Mouse (Mus musculus) heart, embryonic 13.5 days (tissue): ENCODE results near the gene Glb1l. TPM values are rescaled to one million over a fixed set of nuclear protein-coding genes. Genes with fewer than 3 reads are reported as not detected.

ENCODE experiments used
- ATAC-seq: fragments of 200-750 bp; cut with Nextera tagmentation; 2 replicates; pipeline ENCODE4 v1.8.0; 2017; ENCODE audit warnings: moderate TSS enrichment; ENCODE audit not compliant: insufficient number of reproducible peaks, low FRiP score, low TSS enrichment; ENCODE audit errors: extremely low read depth
- H3K27ac ChIP-seq: fragments of 300-500 bp; sonication (generic); replicated peaks from 2 replicates; pipeline ENCODE4 v1.5.1; 2015; ENCODE audit warnings: moderate library complexity, mild to moderate bottlenecking, inconsistent platforms
- H3K27me3 ChIP-seq: fragments of 300-500 bp; sonication (generic); replicated peaks from 2 replicates; pipeline ENCODE4 v1.6.1; 2015; ENCODE audit warnings: mild to moderate bottlenecking, inconsistent platforms
- H3K36me3 ChIP-seq: fragments of 300-500 bp; sonication (generic); 2 replicates; pipeline ENCODE4 v1.6.1; 2015; ENCODE audit warnings: mild to moderate bottlenecking, inconsistent platforms
- H3K4me1 ChIP-seq: fragments of 300-500 bp; sonication (generic); 2 replicates; pipeline ENCODE4 v1.6.1; 2015; ENCODE audit warnings: inconsistent platforms
- H3K4me2 ChIP-seq: fragments of 300-500 bp; sonication (generic); 2 replicates; pipeline ENCODE4 v1.6.1; 2015; ENCODE audit warnings: inconsistent platforms, mild to moderate bottlenecking, moderate library complexity
- H3K4me3 ChIP-seq: fragments of 300-500 bp; sonication (generic); 2 replicates; pipeline ENCODE4 v1.5.1; 2015; ENCODE audit warnings: moderate library complexity, mild to moderate bottlenecking, inconsistent platforms
- H3K9ac ChIP-seq: fragments of 300-500 bp; sonication (generic); 2 replicates; pipeline ENCODE4 v1.6.1; 2015; ENCODE audit warnings: inconsistent platforms, mild to moderate bottlenecking, moderate library complexity
- H3K9me3 ChIP-seq: fragments of 300-500 bp; sonication (generic); 2 replicates; pipeline ENCODE4 v1.6.1; 2016; ENCODE audit warnings: inconsistent platforms
- WGBS: fragments of 180-500 bp; shearing (Covaris S2); methylation state at CpG from one replicate; pipeline ENCODE4 v1.1.7; 2015; ENCODE audit warnings: mixed read lengths; 5-methylcytosine and 5-hydroxymethylcytosine counted together
- polyA plus RNA-seq: library from polyadenylated mRNA; unstranded; fragments of >200 nt; fragmentation: Nextera tagmentation; extraction: Ambion mirVana; gene quantifications from 2 replicates; pipeline ENCODE4 v1.2.1, GENCODE M21; 2015

Glb1l gene
- polyA plus RNA-seq, 1 experiment from 2014 or later, result 8.2 TPM

GRCm38 (mm10) chr1:75191622-75192402 lies 18.8 kb downstream of the Glb1l start, which contains the start of the genes Ankzf1 and Atg9a:
TSS of gene Ankzf1 (plus strand) at chr1:75192151.
TSS of gene Atg9a (minus strand) at chr1:75192196.
- H3K4me1 ChIP-seq, result peaks cover 27% of the 10 kb centered on the region
- H3K4me3 ChIP-seq, result peak within 1 kb of the TSS; percentile 70
- peaks cover 52% of the 10 kb centered on the region for H3K36me3 ChIP-seq
- under 1% methylated on average over 55 of the region's 56 CpGs for WGBS
- peak; percentile 98 for ATAC-seq
- H3K4me2 ChIP-seq, result peak within 1 kb of the TSS; percentile 94
- H3K27me3 ChIP-seq, result no peaks in the 10 kb centered on the region
- H3K9ac ChIP-seq, result peak within 1 kb of the TSS; percentile 94
- H3K27ac ChIP-seq, result peak within 1 kb of the TSS; percentile 96
- H3K9me3 ChIP-seq, result no peaks in the 10 kb centered on the region

DNA sequence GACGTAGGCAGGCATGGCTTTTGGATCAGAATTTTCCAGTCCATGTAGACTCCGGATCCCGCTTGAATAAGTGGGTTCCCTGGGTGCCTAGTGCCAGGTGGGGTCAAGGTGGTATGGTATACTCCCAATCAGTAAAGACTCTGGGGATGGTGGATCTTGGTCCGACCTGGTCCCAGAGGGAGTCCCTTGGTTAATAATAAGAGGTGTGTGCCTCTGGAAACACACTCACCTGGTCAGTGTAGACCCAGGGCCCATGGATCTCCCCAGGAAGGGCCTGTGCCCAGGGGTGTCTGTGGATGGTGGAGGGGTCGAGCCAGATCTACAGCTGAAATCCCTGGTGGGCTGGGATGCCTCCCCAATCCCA lies 19.4 kb downstream of the Glb1l start:
- peak overlapping the region; percentile 94 for H3K4me2 ChIP-seq
- H3K27ac ChIP-seq, result peak overlapping the region; percentile 75
- H3K36me3 ChIP-seq, result peaks cover 52% of the 10 kb centered on the region
- 41% methylated on average over 5 of the region's 5 CpGs for WGBS
- peaks cover 27% of the 10 kb centered on the region for H3K4me1 ChIP-seq
- peak overlapping the region; percentile 70 for H3K4me3 ChIP-seq
- H3K27me3 ChIP-seq, result no peaks in the 10 kb centered on the region
- peak; percentile 9; the same call in 1 of the 2 replicates for ATAC-seq
- H3K9me3 ChIP-seq, result no peaks in the 10 kb centered on the region
- peak overlapping the region; percentile 94 for H3K9ac ChIP-seq

GRCm38 (mm10) chr1:75190577-75190976 lies 20.0 kb downstream of the Glb1l start:
- Histone ChIP-seq H3K36me3 (peaks cover 52% of the 10 kb centered on the region), H3K27me3 (no peaks in the 10 kb centered on the region), H3K27ac (0 out of 2 replicates have a peak overlapping the region, but pooled peaks have one; percentile 75), H3K9me3 (no peaks in the 10 kb centered on the region), H3K4me3 (peak overlapping the region; percentile 70), H3K4me2 (peak overlapping the region; percentile 94), H3K4me1 (peaks cover 27% of the 10 kb centered on the region), H3K9ac (peak overlapping the region; percentile 94; the same call in 1 of the 2 replicates)
- ATAC-seq, result no peak
- WGBS, result 33% methylated on average over 2 of the region's 2 CpGs

- 76% methylated on average over 2 of the region's 2 CpGs for WGBS
- H3K27me3 ChIP-seq, result no peaks in the 10 kb centered on the region
- no peaks in the 10 kb centered on the region for H3K9me3 ChIP-seq
- H3K27ac ChIP-seq, result no peak overlapping the region
- H3K4me1 ChIP-seq, result peaks cover 18% of the 10 kb centered on the region
- no peak for ATAC-seq
- H3K9ac ChIP-seq, result no peak overlapping the region
- H3K4me2 ChIP-seq, result no peak overlapping the region
- no peak overlapping the region for H3K4me3 ChIP-seq
- H3K36me3 ChIP-seq, result peaks cover 67% of the 10 kb centered on the region
Measured at GRCm38 (mm10) chr1:75187914-75188483, 22.6 kb downstream of the Glb1l start.

DNA sequence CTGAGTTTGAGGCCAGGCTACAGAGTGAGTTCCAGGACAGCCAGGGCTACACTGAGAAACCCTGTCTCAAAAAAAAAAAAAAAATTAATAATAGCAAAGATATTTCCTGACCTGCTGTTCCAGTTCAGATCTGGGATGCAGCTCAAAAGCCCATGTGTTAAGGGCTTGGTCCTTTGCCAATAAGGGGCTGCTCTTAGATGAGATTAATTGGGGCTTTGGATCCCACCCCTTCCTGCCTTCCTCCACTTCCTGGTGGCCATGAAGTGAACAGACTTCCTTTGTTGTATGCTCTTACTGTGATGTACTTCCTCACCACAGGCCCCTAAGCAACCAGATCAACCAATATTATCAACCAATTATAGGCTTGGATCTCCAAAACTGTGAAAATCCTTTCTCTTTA lies 23.5 kb downstream of the Glb1l start:
- Histone ChIP-seq H3K27me3 (no peaks in the 10 kb centered on the region), H3K4me3 (no peak overlapping the region), H3K9ac (no peak overlapping the region), H3K27ac (no peak overlapping the region), H3K36me3 (peaks cover 75% of the 10 kb centered on the region), H3K9me3 (no peaks in the 10 kb centered on the region), H3K4me2 (no peak overlapping the region), H3K4me1 (peaks cover 15% of the 10 kb centered on the region)
- ATAC-seq, result no peak

DNA sequence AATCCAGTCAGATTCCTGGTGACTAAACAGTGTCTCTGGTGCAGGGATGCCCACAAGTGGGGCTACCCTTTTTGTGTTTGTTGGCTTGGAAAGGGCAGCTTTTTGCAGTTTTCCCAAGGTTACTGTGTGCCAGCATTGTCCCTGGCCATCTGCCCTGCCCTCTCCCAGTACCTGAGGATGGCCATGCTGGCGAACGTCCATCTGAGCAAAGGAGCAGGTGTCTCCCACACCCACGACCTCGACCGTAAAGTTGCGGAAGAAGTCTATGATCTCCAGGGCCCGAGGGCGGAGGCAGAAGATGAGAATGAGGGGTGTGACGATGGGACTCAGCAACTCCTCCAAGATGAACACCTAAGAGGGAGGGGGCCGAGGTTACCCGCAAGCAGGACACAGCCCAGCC lies 25.1 kb downstream of the Glb1l start:
- H3K9ac ChIP-seq, result no peak overlapping the region
- H3K36me3 ChIP-seq, result peaks cover 88% of the 10 kb centered on the region
- no peak for ATAC-seq
- no peaks in the 10 kb centered on the region for H3K27me3 ChIP-seq
- H3K4me1 ChIP-seq, result peaks cover 12% of the 10 kb centered on the region
- H3K4me3 ChIP-seq, result no peak overlapping the region
- H3K27ac ChIP-seq, result no peak overlapping the region
- WGBS, result 93% methylated on average over 11 of the region's 11 CpGs
- no peak overlapping the region for H3K4me2 ChIP-seq
- H3K9me3 ChIP-seq, result no peaks in the 10 kb centered on the region

GRCm38 (mm10) chr1:75182160-75182559 lies 28.5 kb downstream of the Glb1l start:
- no peak for ATAC-seq
- Histone ChIP-seq H3K27me3 (no peaks in the 10 kb centered on the region), H3K9ac (no peak overlapping the region), H3K9me3 (no peaks in the 10 kb centered on the region), H3K27ac (no peak overlapping the region), H3K4me3 (no peak overlapping the region), H3K36me3 (peaks cover 70% of the 10 kb centered on the region), H3K4me2 (no peak overlapping the region), H3K4me1 (peaks cover 21% of the 10 kb centered on the region)
- 73% methylated on average over 4 of the region's 4 CpGs for WGBS

GRCm38 (mm10) chr1:75181377-75181870 lies 29.2 kb downstream of the Glb1l start:
- Histone ChIP-seq H3K4me3 (no peak overlapping the region), H3K27ac (no peak overlapping the region), H3K27me3 (no peaks in the 10 kb centered on the region), H3K4me2 (no peak overlapping the region), H3K36me3 (peaks cover 70% of the 10 kb centered on the region), H3K9me3 (no peaks in the 10 kb centered on the region), H3K9ac (no peak overlapping the region), H3K4me1 (peaks cover 21% of the 10 kb centered on the region)
- 87% methylated on average over 4 of the region's 4 CpGs for WGBS
- ATAC-seq, result no peak

DNA sequence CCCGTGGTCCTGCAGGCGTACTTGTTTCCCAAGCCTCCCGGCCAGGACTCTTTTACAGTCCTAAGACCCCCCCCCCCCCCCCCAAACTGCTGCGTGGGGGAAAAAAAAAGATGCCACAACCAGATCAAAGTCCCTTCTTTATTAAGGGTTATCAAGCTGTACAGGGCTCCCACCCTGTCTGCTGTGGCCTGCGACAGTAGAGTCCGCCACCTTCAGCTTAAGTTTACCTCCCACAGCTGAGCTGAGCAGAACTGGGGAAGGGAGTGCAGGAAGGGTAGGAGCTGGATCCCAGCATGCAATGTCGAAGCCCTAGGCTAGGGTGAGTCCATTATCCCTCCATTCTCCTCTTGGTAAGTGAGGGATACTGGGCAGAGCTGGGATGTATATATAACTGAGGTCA lies 29.9 kb downstream of the Glb1l start:
- Histone ChIP-seq H3K27ac (0 out of 2 replicates have a peak overlapping the region, but pooled peaks have one; percentile 24), H3K4me1 (peaks cover 21% of the 10 kb centered on the region), H3K36me3 (peaks cover 70% of the 10 kb centered on the region), H3K4me2 (peak overlapping the region; percentile 99), H3K27me3 (no peaks in the 10 kb centered on the region), H3K4me3 (peak overlapping the region; percentile 72), H3K9ac (peak overlapping the region; percentile 58; the same call in 1 of the 2 replicates), H3K9me3 (no peaks in the 10 kb centered on the region)
- ATAC-seq, result no peak
- WGBS, result 33% methylated on average over 7 of the region's 7 CpGs

DNA sequence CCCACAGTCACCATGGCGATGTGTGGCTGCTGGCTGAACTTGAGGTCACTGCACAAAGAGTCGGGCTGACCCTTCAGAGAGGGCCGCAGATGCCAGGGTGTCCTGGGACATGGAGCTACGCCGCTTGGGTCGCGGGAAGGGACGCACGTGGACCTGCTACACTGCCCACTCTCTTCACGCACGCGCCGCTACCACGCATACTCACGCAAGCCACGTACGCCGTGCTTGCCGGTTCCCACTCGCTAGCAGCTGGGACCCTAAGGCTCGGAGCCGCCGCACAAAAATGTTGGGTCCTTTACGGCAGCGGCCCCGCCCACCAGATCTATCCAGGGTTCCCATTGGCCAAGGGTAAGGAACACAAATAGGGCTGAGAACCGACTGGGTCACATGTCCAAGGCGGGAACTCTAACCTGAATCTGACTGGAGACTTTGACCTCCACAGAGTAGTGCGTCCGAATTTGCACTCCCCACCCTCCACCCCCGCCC lies 30.5 kb downstream of the Glb1l start, which contains the start of gene Abcb6:
TSS of gene Abcb6 (minus strand) at position 288 of the 486 bp plus-strand sequence.
- Histone ChIP-seq H3K27me3 (no peaks in the 10 kb centered on the region), H3K4me1 (peaks cover 21% of the 10 kb centered on the region), H3K4me3 (peak within 1 kb of the TSS; percentile 72), H3K27ac (peak within 1 kb of the TSS; percentile 43), H3K4me2 (peak within 1 kb of the TSS; percentile 99), H3K9me3 (no peaks in the 10 kb centered on the region), H3K9ac (peak within 1 kb of the TSS; percentile 84), H3K36me3 (peaks cover 70% of the 10 kb centered on the region)
- WGBS, result under 1% methylated on average over 31 of the region's 31 CpGs
- ATAC-seq, result peak; percentile 81

GRCm38 (mm10) chr1:75179334-75180104 lies 31.1 kb downstream of the Glb1l start:
- no peaks in the 10 kb centered on the region for H3K9me3 ChIP-seq
- peaks cover 21% of the 10 kb centered on the region for H3K4me1 ChIP-seq
- H3K27ac ChIP-seq, result peak overlapping the region; percentile 43
- H3K36me3 ChIP-seq, result peaks cover 69% of the 10 kb centered on the region
- peak overlapping the region; percentile 99 for H3K4me2 ChIP-seq
- WGBS, result 5% methylated on average over 23 of the region's 23 CpGs
- peak; percentile 11; the same call in 1 of the 2 replicates for ATAC-seq
- peak overlapping the region; percentile 72 for H3K4me3 ChIP-seq
- H3K27me3 ChIP-seq, result no peaks in the 10 kb centered on the region
- peak overlapping the region; percentile 84 for H3K9ac ChIP-seq
